8 mouse cellular contexts compared by ENCODE assay signal in the genomic region with DNA sequence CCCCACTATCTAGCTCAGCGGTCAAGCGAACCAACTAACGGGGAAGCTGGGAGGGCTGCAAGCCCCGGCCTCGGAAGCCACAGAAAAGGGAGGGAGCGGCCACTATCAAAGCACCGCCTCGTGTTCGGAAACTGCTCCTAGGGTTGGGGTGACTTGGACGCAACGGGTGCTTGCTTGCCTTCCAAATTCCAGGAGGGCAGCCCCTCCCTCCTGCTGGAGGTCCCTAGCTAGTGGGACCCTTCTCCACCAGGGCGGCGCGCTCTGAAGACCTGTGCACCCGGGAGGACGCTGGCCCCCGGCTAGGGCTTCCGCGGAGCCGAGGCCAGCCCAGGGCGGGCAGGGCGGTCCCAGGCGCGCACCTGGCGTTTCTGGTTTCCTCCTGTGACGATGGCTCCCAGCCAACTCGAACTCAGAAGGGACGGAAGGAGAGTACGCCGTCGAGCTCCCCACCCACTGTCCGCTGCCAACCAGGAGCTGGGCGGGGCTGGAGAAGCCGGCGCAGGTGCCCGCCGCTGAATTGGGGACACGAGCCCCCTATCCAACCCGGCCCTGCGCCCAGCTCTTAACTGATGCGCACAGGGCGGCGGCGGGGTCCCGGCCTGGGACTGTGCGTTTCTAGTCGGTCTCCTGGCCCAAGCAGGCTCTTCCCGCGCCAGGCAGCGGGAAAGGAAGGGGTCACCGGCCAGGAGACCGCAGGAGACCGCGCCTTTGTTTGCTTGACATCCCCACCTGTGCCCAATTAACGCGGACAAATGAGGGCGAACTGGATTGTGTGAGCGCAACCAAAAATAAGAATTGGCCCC. TPM values are rescaled to one million over a fixed set of nuclear protein-coding genes. Genes with fewer than 3 reads are reported as not detected.
DNase-seq lines count a peak whose midpoint lies in the region; ATAC-seq and TF ChIP-seq lines count a peak whose summit lies in the region.

No protein-coding gene starts in this region.

- no peaks in the 10 kb centered on the region for H3K9me3 ChIP-seq in hindbrain, embryonic 15.5 days
- H3K9me3 ChIP-seq in liver, embryonic 11.5 days (ENCODE audit: control insufficient read depth, low read length): no peaks in the 10 kb centered on the region
- H3K9me3 ChIP-seq in midbrain, postnatal 0 days (ENCODE audit: low read length): no peaks in the 10 kb centered on the region

- peak; percentile 44 for DNase-seq in B cell, adult 2 months
- DNase-seq in adrenal gland, postnatal 10 days: peak; percentile 30
- DNase-seq in liver, embryonic 11.5 days (ENCODE audit: low spot score): peak; percentile 52
- DNase-seq in midbrain, postnatal 0 days (ENCODE audit: low spot score): no peak

- H3K9ac ChIP-seq in hindbrain, embryonic 15.5 days: peak overlapping the region; percentile 33; the same call in 1 of the 2 replicates
- H3K9ac ChIP-seq in liver, embryonic 11.5 days (ENCODE audit: low read depth, low read length): peak overlapping the region; percentile 55
- peak overlapping the region; percentile 9 for H3K9ac ChIP-seq in midbrain, postnatal 0 days (replicated peaks; ENCODE audit: low read length, poor library complexity, severe bottlenecking)

- TF ChIP-seq POLR2A in testis, adult 2 months (IDR thresholded peaks at IDR 0.05; ENCODE audit: control insufficient read depth, low read depth, low read length): no peak

- no peak overlapping the region for H3K27ac ChIP-seq in hindbrain, embryonic 15.5 days (replicated peaks)
- H3K27ac ChIP-seq in liver, embryonic 11.5 days (ENCODE audit: low read depth, low read length): no peak overlapping the region
- H3K27ac ChIP-seq in midbrain, postnatal 0 days (ENCODE audit: low read depth, low read length): no peak overlapping the region
- H3K27ac ChIP-seq in testis, adult 2 months (ENCODE audit: control insufficient read depth, insufficient read depth, low read depth, low read length): no peak overlapping the region

- under 1% methylated on average over 58 of the region's 58 CpGs for WGBS in hindbrain, embryonic 15.5 days
- 1% methylated on average over 58 of the region's 58 CpGs for WGBS in liver, embryonic 11.5 days
- 1% methylated on average over 51 of the region's 58 CpGs for WGBS in midbrain, postnatal 0 days

- peaks cover 21% of the 10 kb centered on the region for H3K27me3 ChIP-seq in hindbrain, embryonic 15.5 days
- H3K27me3 ChIP-seq in liver, embryonic 11.5 days (replicated peaks; ENCODE audit: control insufficient read depth, insufficient read depth, low read length): peaks cover 11% of the 10 kb centered on the region
- H3K27me3 ChIP-seq in midbrain, postnatal 0 days (ENCODE audit: insufficient read depth, low read length): peaks cover 15% of the 10 kb centered on the region
- no peaks in the 10 kb centered on the region for H3K27me3 ChIP-seq in testis, adult 2 months (ENCODE audit: control insufficient read depth, insufficient read depth, low read length)

- H3K4me1 ChIP-seq in hindbrain, embryonic 15.5 days (replicated peaks): peaks cover 12% of the 10 kb centered on the region
- H3K4me1 ChIP-seq in liver, embryonic 11.5 days (replicated peaks; ENCODE audit: control insufficient read depth, insufficient read depth, low read length): peaks cover 14% of the 10 kb centered on the region
- no peaks in the 10 kb centered on the region for H3K4me1 ChIP-seq in midbrain, postnatal 0 days (ENCODE audit: insufficient read depth, low read length)
- H3K4me1 ChIP-seq in testis, adult 2 months (ENCODE audit: control insufficient read depth, insufficient read depth, low read length): peaks cover 7% of the 10 kb centered on the region

- H3K36me3 ChIP-seq in hindbrain, embryonic 15.5 days: no peaks in the 10 kb centered on the region
- H3K36me3 ChIP-seq in liver, embryonic 11.5 days (ENCODE audit: control insufficient read depth, insufficient read depth, low read length): no peaks in the 10 kb centered on the region
- no peaks in the 10 kb centered on the region for H3K36me3 ChIP-seq in midbrain, postnatal 0 days (ENCODE audit: insufficient read depth, low read length)
- H3K36me3 ChIP-seq in testis, adult 2 months (ENCODE audit: control insufficient read depth, insufficient read depth, low read length): no peaks in the 10 kb centered on the region

- no peak for TF ChIP-seq CTCF in midbrain, postnatal 0 days (IDR thresholded peaks at IDR 0.05)
- no peak for TF ChIP-seq CTCF in testis, adult 2 months (IDR thresholded peaks at IDR 0.05; ENCODE audit: control insufficient read depth, insufficient read depth, insufficient replicate concordance, low read depth, low read length)

- peak overlapping the region; percentile 73 for H3K4me2 ChIP-seq in hindbrain, embryonic 15.5 days
- peak overlapping the region; percentile 90 for H3K4me2 ChIP-seq in liver, embryonic 11.5 days
- H3K4me2 ChIP-seq in midbrain, postnatal 0 days (ENCODE audit: low read depth, low read length, poor library complexity, severe bottlenecking): peak overlapping the region; percentile 56

- H3K4me3 ChIP-seq in hindbrain, embryonic 15.5 days: peak overlapping the region; percentile 38
- peak overlapping the region; percentile 50 for H3K4me3 ChIP-seq in liver, embryonic 11.5 days (ENCODE audit: low read depth, low read length)
- H3K4me3 ChIP-seq in midbrain, postnatal 0 days (ENCODE audit: low read depth, low read length): peak overlapping the region; percentile 35
- H3K4me3 ChIP-seq in testis, adult 2 months (ENCODE audit: control insufficient read depth, low read depth, low read length): peak overlapping the region; percentile 28

- 0 out of 2 replicates have a peak, but pooled peaks have one; percentile 47 for ATAC-seq in erythroid progenitor cell, adult 5-6 weeks (replicated peaks; ENCODE audit: low FRiP score, poor library complexity, severe bottlenecking)
- ATAC-seq in hindbrain, embryonic 15.5 days (ENCODE audit: low FRiP score, low read depth): no peak
- ATAC-seq in liver, embryonic 11.5 days (replicated peaks; ENCODE audit: low FRiP score): peak; percentile 72
- no peak for ATAC-seq in midbrain, postnatal 0 days (ENCODE audit: low FRiP score)
- ATAC-seq in monocyte, adult 5-6 weeks (replicated peaks; ENCODE audit: insufficient number of reproducible peaks, low FRiP score, low TSS enrichment, poor library complexity, severe bottlenecking): no peak

RNA-seq across cellular contexts. Expression of a gene that starts 18.5 kb away (rescaled TPM):
- total RNA-seq in adrenal gland, postnatal 10 days (2021): under 1 TPM; 0.27 to 0.67 TPM
- not detected in 2 replicates for total RNA-seq in erythroid progenitor cell, adult 5-6 weeks (2015; ENCODE audit: low replicate concordance)
- total RNA-seq in erythroid progenitor cell, adult 5-6 weeks (2017; ENCODE audit: low replicate concordance): not detected in 2 replicates
- polyA plus RNA-seq in hindbrain, embryonic 15.5 days (2015; fragmentation: Nextera tagmentation; extraction: Ambion mirVana): not detected in 2 replicates
- polyA plus RNA-seq in liver, embryonic 11.5 days (2014; fragmentation: Nextera tagmentation; extraction: Ambion mirVana): 0.12 and 0.56 TPM in 2 replicates
- 1.9 TPM in 1 of 2 replicates, not detected in the other for total RNA-seq in midbrain, postnatal 0 days (2014; rRNA removed)
- polyA plus RNA-seq in midbrain, postnatal 0 days (2015; fragmentation: Nextera tagmentation; extraction: Ambion mirVana): not detected in 2 replicates
- 641 and 673 TPM in 2 replicates for polyA plus RNA-seq in testis, adult 2 months (2012; rRNA removed)
- total RNA-seq in monocyte, adult 5-6 weeks (2017): not detected in 3 replicates

RNA-seq across cellular contexts. Expression of a gene that starts 32.1 kb away (rescaled TPM):
- total RNA-seq in adrenal gland, postnatal 10 days (2021): 10 to 100 TPM; 10.6 to 13.8 TPM
- total RNA-seq in erythroid progenitor cell, adult 5-6 weeks (2015; ENCODE audit: low replicate concordance): 28.5 and 48.7 TPM in 2 replicates
- 52.1 and 58.6 TPM in 2 replicates for total RNA-seq in erythroid progenitor cell, adult 5-6 weeks (2017; ENCODE audit: low replicate concordance)
- 30.0 and 32.6 TPM in 2 replicates for polyA plus RNA-seq in hindbrain, embryonic 15.5 days (2015; fragmentation: Nextera tagmentation; extraction: Ambion mirVana)
- polyA plus RNA-seq in liver, embryonic 11.5 days (2014; fragmentation: Nextera tagmentation; extraction: Ambion mirVana): 34.5 and 39.4 TPM in 2 replicates
- 28.1 and 31.1 TPM in 2 replicates for total RNA-seq in midbrain, postnatal 0 days (2014; rRNA removed)
- polyA plus RNA-seq in midbrain, postnatal 0 days (2015; fragmentation: Nextera tagmentation; extraction: Ambion mirVana): 22.1 and 25.2 TPM in 2 replicates
- polyA plus RNA-seq in testis, adult 2 months (2012; rRNA removed): 104 and 121 TPM in 2 replicates
- total RNA-seq in monocyte, adult 5-6 weeks (2017): 5.7 to 20.4 TPM (median 15.4 TPM) in 3 replicates

RNA-seq across cellular contexts. Expression of a gene that starts 51.7 kb away (rescaled TPM):
- total RNA-seq in adrenal gland, postnatal 10 days (2021): under 1 TPM; 0.51 to 0.66 TPM
- total RNA-seq in erythroid progenitor cell, adult 5-6 weeks (2015; ENCODE audit: low replicate concordance): 2.9 and 26.7 TPM in 2 replicates
- 1.5 and 3.5 TPM in 2 replicates for total RNA-seq in erythroid progenitor cell, adult 5-6 weeks (2017; ENCODE audit: low replicate concordance)
- polyA plus RNA-seq in hindbrain, embryonic 15.5 days (2015; fragmentation: Nextera tagmentation; extraction: Ambion mirVana): 1.9 and 2.1 TPM in 2 replicates
- 0.92 and 1.0 TPM in 2 replicates for polyA plus RNA-seq in liver, embryonic 11.5 days (2014; fragmentation: Nextera tagmentation; extraction: Ambion mirVana)
- total RNA-seq in midbrain, postnatal 0 days (2014; rRNA removed): not detected in 2 replicates
- 1.5 and 2.2 TPM in 2 replicates for polyA plus RNA-seq in midbrain, postnatal 0 days (2015; fragmentation: Nextera tagmentation; extraction: Ambion mirVana)
- not detected in 2 replicates for polyA plus RNA-seq in testis, adult 2 months (2012; rRNA removed)
- total RNA-seq in monocyte, adult 5-6 weeks (2017): 29.2 to 74.7 TPM (median 38.4 TPM) in 3 replicates

RNA-seq across cellular contexts. Expression of a gene that starts 52.6 kb away (rescaled TPM):
- under 1 TPM; 0.09 to 0.15 TPM for total RNA-seq in adrenal gland, postnatal 10 days (2021)
- 0.84 TPM in 1 of 2 replicates, not detected in the other for total RNA-seq in erythroid progenitor cell, adult 5-6 weeks (2015; ENCODE audit: low replicate concordance)
- 0.30 and 0.90 TPM in 2 replicates for total RNA-seq in erythroid progenitor cell, adult 5-6 weeks (2017; ENCODE audit: low replicate concordance)
- 0.43 and 0.53 TPM in 2 replicates for polyA plus RNA-seq in hindbrain, embryonic 15.5 days (2015; fragmentation: Nextera tagmentation; extraction: Ambion mirVana)
- 0.16 and 0.30 TPM in 2 replicates for polyA plus RNA-seq in liver, embryonic 11.5 days (2014; fragmentation: Nextera tagmentation; extraction: Ambion mirVana)
- 0.44 and 0.52 TPM in 2 replicates for total RNA-seq in midbrain, postnatal 0 days (2014; rRNA removed)
- polyA plus RNA-seq in midbrain, postnatal 0 days (2015; fragmentation: Nextera tagmentation; extraction: Ambion mirVana): 0.20 and 0.23 TPM in 2 replicates
- 0.72 and 0.85 TPM in 2 replicates for polyA plus RNA-seq in testis, adult 2 months (2012; rRNA removed)
- total RNA-seq in monocyte, adult 5-6 weeks (2017): 0.39 TPM in 1 of 3 replicates, not detected in the others

Comparison
In these comparisons a context has a peak if more than half of its experiments do, and no peak if none do; other contexts are left out.
1. ATAC-seq: peak in erythroid progenitor cell, adult 5-6 weeks (single experiment) and liver, embryonic 11.5 days (single experiment); none in hindbrain, embryonic 15.5 days (single experiment), midbrain, postnatal 0 days (single experiment) and monocyte, adult 5-6 weeks (single experiment).
2. Peak in every context shown above with its lines, with median percentiles within 50 percentile points of each other: H3K4me2 ChIP-seq, H3K4me3 ChIP-seq and H3K9ac ChIP-seq.